Mouse (Mus musculus): ENCODE data around the gene Lrrc27. TPM values are rescaled to one million over a fixed set of nuclear protein-coding genes. Genes with fewer than 3 reads are reported as not detected.

Gene Lrrc27
- polyA plus RNA-seq, 1 experiment from 2014 or later, result 6.1 TPM

GRCm38 (mm10) chr7:139215946-139216345 lies 3.2 kb downstream of the Lrrc27 start:
- WGBS, result 91% methylated on average over 7 of the region's 7 CpGs
- H3K27me3 ChIP-seq (ENCODE audit: control insufficient read depth, insufficient read depth, low read length), result no peaks in the 10 kb centered on the region
- no peak overlapping the region for H3K4me3 ChIP-seq (replicated peaks; ENCODE audit: low read depth, low read length)
- no peaks in the 10 kb centered on the region for H3K36me3 ChIP-seq (ENCODE audit: control insufficient read depth, insufficient read depth, low read length)
- no peak overlapping the region for H3K4me2 ChIP-seq (ENCODE audit: low read length)
- no peaks in the 10 kb centered on the region for H3K9me3 ChIP-seq (ENCODE audit: control insufficient read depth, low read length)
- H3K9ac ChIP-seq (replicated peaks; ENCODE audit: low read length), result no peak overlapping the region
- no peak overlapping the region for H3K27ac ChIP-seq (replicated peaks; ENCODE audit: low read depth, low read length)
- no peak for DNase-seq
- ATAC-seq (ENCODE audit: low FRiP score, low TSS enrichment), result no peak
- peaks cover 7% of the 10 kb centered on the region; the same call in 1 of the 2 replicates for H3K4me1 ChIP-seq (ENCODE audit: control insufficient read depth, insufficient read depth, low read length)

- no peak overlapping the region for H3K27ac ChIP-seq (replicated peaks; ENCODE audit: low read depth, low read length)
- WGBS, result 89% methylated on average over 9 of the region's 9 CpGs
- no peaks in the 10 kb centered on the region for H3K27me3 ChIP-seq (ENCODE audit: control insufficient read depth, insufficient read depth, low read length)
- no peak overlapping the region for H3K4me2 ChIP-seq (ENCODE audit: low read length)
- no peaks in the 10 kb centered on the region for H3K36me3 ChIP-seq (ENCODE audit: control insufficient read depth, insufficient read depth, low read length)
- no peak overlapping the region for H3K4me3 ChIP-seq (replicated peaks; ENCODE audit: low read depth, low read length)
- DNase-seq (no peak), ATAC-seq (ENCODE audit: low FRiP score, low TSS enrichment) (no peak)
- H3K9me3 ChIP-seq (ENCODE audit: control insufficient read depth, low read length), result no peaks in the 10 kb centered on the region
- no peak overlapping the region for H3K9ac ChIP-seq (replicated peaks; ENCODE audit: low read length)
- H3K4me1 ChIP-seq (ENCODE audit: control insufficient read depth, insufficient read depth, low read length), result peaks cover 7% of the 10 kb centered on the region; the same call in 1 of the 2 replicates
Measured at GRCm38 (mm10) chr7:139216464-139216863, 3.7 kb downstream of the Lrrc27 start.

GRCm38 (mm10) chr7:139217046-139217445 lies 4.3 kb downstream of the Lrrc27 start:
- H3K4me3 ChIP-seq (replicated peaks; ENCODE audit: low read depth, low read length), result no peak overlapping the region
- no peaks in the 10 kb centered on the region for H3K9me3 ChIP-seq (ENCODE audit: control insufficient read depth, low read length)
- no peak overlapping the region for H3K4me2 ChIP-seq (ENCODE audit: low read length)
- H3K36me3 ChIP-seq (ENCODE audit: control insufficient read depth, insufficient read depth, low read length), result no peaks in the 10 kb centered on the region
- H3K4me1 ChIP-seq (ENCODE audit: control insufficient read depth, insufficient read depth, low read length), result peaks cover 7% of the 10 kb centered on the region; the same call in 1 of the 2 replicates
- H3K9ac ChIP-seq (replicated peaks; ENCODE audit: low read length), result no peak overlapping the region
- ATAC-seq (ENCODE audit: low FRiP score, low TSS enrichment) (no peak), DNase-seq (no peak)
- no peaks in the 10 kb centered on the region for H3K27me3 ChIP-seq (ENCODE audit: control insufficient read depth, insufficient read depth, low read length)
- WGBS, result 90% methylated on average over 7 of the region's 7 CpGs
- H3K27ac ChIP-seq (replicated peaks; ENCODE audit: low read depth, low read length), result no peak overlapping the region

- Histone ChIP-seq H3K4me1 (ENCODE audit: control insufficient read depth, insufficient read depth, low read length) (no peaks in the 10 kb centered on the region), H3K9me3 (ENCODE audit: control insufficient read depth, low read length) (no peaks in the 10 kb centered on the region), H3K4me2 (ENCODE audit: low read length) (no peak overlapping the region), H3K36me3 (ENCODE audit: control insufficient read depth, insufficient read depth, low read length) (no peaks in the 10 kb centered on the region), H3K9ac (replicated peaks; ENCODE audit: low read length) (no peak overlapping the region), H3K4me3 (replicated peaks; ENCODE audit: low read depth, low read length) (no peak overlapping the region), H3K27me3 (ENCODE audit: control insufficient read depth, insufficient read depth, low read length) (no peaks in the 10 kb centered on the region), H3K27ac (replicated peaks; ENCODE audit: low read depth, low read length) (no peak overlapping the region)
- no peak for ATAC-seq (ENCODE audit: low FRiP score, low TSS enrichment)
- DNase-seq, result no peak
- WGBS, result 70% methylated on average over 6 of the region's 6 CpGs
Measured at GRCm38 (mm10) chr7:139218641-139219415, 6.0 kb downstream of the Lrrc27 start.

- no peak overlapping the region for H3K4me3 ChIP-seq (replicated peaks; ENCODE audit: low read depth, low read length)
- no peak overlapping the region for H3K27ac ChIP-seq (replicated peaks; ENCODE audit: low read depth, low read length)
- ATAC-seq (ENCODE audit: low FRiP score, low TSS enrichment) (no peak), DNase-seq (no peak)
- H3K4me2 ChIP-seq (ENCODE audit: low read length), result no peak overlapping the region
- WGBS, result 88% methylated on average over 5 of the region's 5 CpGs
- H3K27me3 ChIP-seq (ENCODE audit: control insufficient read depth, insufficient read depth, low read length), result no peaks in the 10 kb centered on the region
- no peaks in the 10 kb centered on the region for H3K9me3 ChIP-seq (ENCODE audit: control insufficient read depth, low read length)
- H3K9ac ChIP-seq (replicated peaks; ENCODE audit: low read length), result no peak overlapping the region
- H3K36me3 ChIP-seq (ENCODE audit: control insufficient read depth, insufficient read depth, low read length), result no peaks in the 10 kb centered on the region
- no peaks in the 10 kb centered on the region for H3K4me1 ChIP-seq (ENCODE audit: control insufficient read depth, insufficient read depth, low read length)
Measured at GRCm38 (mm10) chr7:139219486-139219885, 6.7 kb downstream of the Lrrc27 start.

GRCm38 (mm10) chr7:139220303-139220702 lies 7.5 kb downstream of the Lrrc27 start:
- ATAC-seq (ENCODE audit: low FRiP score, low TSS enrichment) (no peak), DNase-seq (no peak)
- H3K9me3 ChIP-seq (ENCODE audit: control insufficient read depth, low read length), result no peaks in the 10 kb centered on the region
- no peak overlapping the region for H3K4me3 ChIP-seq (replicated peaks; ENCODE audit: low read depth, low read length)
- H3K36me3 ChIP-seq (ENCODE audit: control insufficient read depth, insufficient read depth, low read length), result no peaks in the 10 kb centered on the region
- no peak overlapping the region for H3K27ac ChIP-seq (replicated peaks; ENCODE audit: low read depth, low read length)
- 25% methylated on average over 2 of the region's 2 CpGs for WGBS
- no peak overlapping the region for H3K4me2 ChIP-seq (ENCODE audit: low read length)
- no peaks in the 10 kb centered on the region for H3K4me1 ChIP-seq (ENCODE audit: control insufficient read depth, insufficient read depth, low read length)
- no peaks in the 10 kb centered on the region for H3K27me3 ChIP-seq (ENCODE audit: control insufficient read depth, insufficient read depth, low read length)
- H3K9ac ChIP-seq (replicated peaks; ENCODE audit: low read length), result no peak overlapping the region

- ATAC-seq (ENCODE audit: low FRiP score, low TSS enrichment) (no peak), DNase-seq (no peak)
- Histone ChIP-seq H3K4me3 (replicated peaks; ENCODE audit: low read depth, low read length) (no peak overlapping the region), H3K27ac (replicated peaks; ENCODE audit: low read depth, low read length) (no peak overlapping the region), H3K9me3 (ENCODE audit: control insufficient read depth, low read length) (no peaks in the 10 kb centered on the region), H3K4me1 (ENCODE audit: control insufficient read depth, insufficient read depth, low read length) (no peaks in the 10 kb centered on the region), H3K9ac (replicated peaks; ENCODE audit: low read length) (no peak overlapping the region), H3K27me3 (ENCODE audit: control insufficient read depth, insufficient read depth, low read length) (no peaks in the 10 kb centered on the region), H3K36me3 (ENCODE audit: control insufficient read depth, insufficient read depth, low read length) (no peaks in the 10 kb centered on the region), H3K4me2 (ENCODE audit: low read length) (no peak overlapping the region)
- WGBS, result 82% methylated on average over 5 of the region's 5 CpGs
Measured at GRCm38 (mm10) chr7:139221072-139221471, 8.3 kb downstream of the Lrrc27 start.

GRCm38 (mm10) chr7:139221856-139222255 lies 9.1 kb downstream of the Lrrc27 start:
- Histone ChIP-seq H3K27ac (replicated peaks; ENCODE audit: low read depth, low read length) (no peak overlapping the region), H3K36me3 (ENCODE audit: control insufficient read depth, insufficient read depth, low read length) (no peaks in the 10 kb centered on the region), H3K4me1 (ENCODE audit: control insufficient read depth, insufficient read depth, low read length) (no peaks in the 10 kb centered on the region), H3K4me3 (replicated peaks; ENCODE audit: low read depth, low read length) (no peak overlapping the region), H3K9me3 (ENCODE audit: control insufficient read depth, low read length) (no peaks in the 10 kb centered on the region), H3K27me3 (ENCODE audit: control insufficient read depth, insufficient read depth, low read length) (no peaks in the 10 kb centered on the region), H3K4me2 (ENCODE audit: low read length) (no peak overlapping the region), H3K9ac (replicated peaks; ENCODE audit: low read length) (no peak overlapping the region)
- no peak for DNase-seq
- 44% methylated on average over 2 of the region's 2 CpGs for WGBS
- no peak for ATAC-seq (ENCODE audit: low FRiP score, low TSS enrichment)

GRCm38 (mm10) chr7:139222341-139222740 lies 9.6 kb downstream of the Lrrc27 start:
- no peak for ATAC-seq (ENCODE audit: low FRiP score, low TSS enrichment)
- H3K4me3 ChIP-seq (replicated peaks; ENCODE audit: low read depth, low read length), result no peak overlapping the region
- H3K36me3 ChIP-seq (ENCODE audit: control insufficient read depth, insufficient read depth, low read length), result no peaks in the 10 kb centered on the region
- no peak overlapping the region for H3K27ac ChIP-seq (replicated peaks; ENCODE audit: low read depth, low read length)
- H3K4me2 ChIP-seq (ENCODE audit: low read length), result no peak overlapping the region
- no peak overlapping the region for H3K9ac ChIP-seq (replicated peaks; ENCODE audit: low read length)
- WGBS, result 72% methylated on average over 4 of the region's 4 CpGs
- no peak for DNase-seq
- H3K4me1 ChIP-seq (ENCODE audit: control insufficient read depth, insufficient read depth, low read length), result no peaks in the 10 kb centered on the region
- no peaks in the 10 kb centered on the region for H3K9me3 ChIP-seq (ENCODE audit: control insufficient read depth, low read length)
- H3K27me3 ChIP-seq (ENCODE audit: control insufficient read depth, insufficient read depth, low read length), result no peaks in the 10 kb centered on the region

All from midbrain, embryonic 14.5 days (tissue).